Mouse (Mus musculus) limb, embryonic 15.5 days (tissue): ENCODE measurements around the gene Ctso. TPM values are rescaled to one million over a fixed set of nuclear protein-coding genes. Genes with fewer than 3 reads are reported as not detected.

ENCODE experiments used
- ATAC-seq: fragments of 200-750 bp; cut with Nextera tagmentation; 2 replicates; pipeline ENCODE4 v1.8.0; 2017; ENCODE audit warnings: low read depth, moderate TSS enrichment; ENCODE audit not compliant: insufficient number of reproducible peaks, low FRiP score, low TSS enrichment
- H3K27ac ChIP-seq: fragments of 300-500 bp; sonication (generic); 2 replicates; pipeline ENCODE4 v1.5.1; 2015; ENCODE audit warnings: moderate library complexity, mild to moderate bottlenecking, inconsistent platforms
- H3K27me3 ChIP-seq: fragments of 300-500 bp; sonication (generic); 2 replicates; pipeline ENCODE4 v1.6.1; 2015; ENCODE audit warnings: inconsistent platforms
- H3K36me3 ChIP-seq: fragments of 300-500 bp; sonication (generic); 2 replicates; pipeline ENCODE4 v1.6.1; 2015; ENCODE audit warnings: inconsistent platforms
- H3K4me1 ChIP-seq: fragments of 300-500 bp; sonication (generic); 2 replicates; pipeline ENCODE4 v1.6.1; 2015; ENCODE audit warnings: inconsistent platforms
- H3K4me2 ChIP-seq: fragments of 300-500 bp; sonication (generic); 2 replicates; pipeline ENCODE4 v1.6.1; 2015; ENCODE audit warnings: mild to moderate bottlenecking, inconsistent platforms
- H3K4me3 ChIP-seq: fragments of 300-500 bp; sonication (generic); 2 replicates; pipeline ENCODE4 v1.5.1; 2015; ENCODE audit warnings: mild to moderate bottlenecking, inconsistent platforms
- H3K9ac ChIP-seq: fragments of 300-500 bp; sonication (generic); 2 replicates; pipeline ENCODE4 v1.6.1; 2015; ENCODE audit warnings: inconsistent platforms
- H3K9me3 ChIP-seq: fragments of 300-500 bp; sonication (generic); 2 replicates; pipeline ENCODE4 v1.6.1; 2016; ENCODE audit warnings: inconsistent platforms
- WGBS: fragments of 180-500 bp; shearing (Covaris S2); methylation state at CpG from one replicate; pipeline ENCODE4 v1.1.7; 2015; 5-methylcytosine and 5-hydroxymethylcytosine counted together
- polyA plus RNA-seq: library from polyadenylated mRNA; unstranded; fragments of >200 nt; fragmentation: Nextera tagmentation; extraction: Ambion mirVana; gene quantifications from 2 replicates; pipeline ENCODE4 v1.2.1, GENCODE M21; 2015

Ctso gene
- polyA plus RNA-seq, 1 experiment from 2014 or later, result 12.1 TPM

- no peaks in the 10 kb centered on the region for H3K4me1 ChIP-seq
- H3K9ac ChIP-seq, result no peak overlapping the region
- no peak overlapping the region for H3K4me3 ChIP-seq
- no peaks in the 10 kb centered on the region for H3K27me3 ChIP-seq
- WGBS, result 50% methylated on average over 5 of the region's 5 CpGs
- H3K27ac ChIP-seq, result no peak overlapping the region
- ATAC-seq, result no peak
- no peaks in the 10 kb centered on the region for H3K9me3 ChIP-seq
- H3K36me3 ChIP-seq, result no peaks in the 10 kb centered on the region
- no peak overlapping the region for H3K4me2 ChIP-seq
These were observed 31.4 kb downstream of the Ctso start for GRCm38 (mm10) chr3:81963768-81964167.

DNA sequence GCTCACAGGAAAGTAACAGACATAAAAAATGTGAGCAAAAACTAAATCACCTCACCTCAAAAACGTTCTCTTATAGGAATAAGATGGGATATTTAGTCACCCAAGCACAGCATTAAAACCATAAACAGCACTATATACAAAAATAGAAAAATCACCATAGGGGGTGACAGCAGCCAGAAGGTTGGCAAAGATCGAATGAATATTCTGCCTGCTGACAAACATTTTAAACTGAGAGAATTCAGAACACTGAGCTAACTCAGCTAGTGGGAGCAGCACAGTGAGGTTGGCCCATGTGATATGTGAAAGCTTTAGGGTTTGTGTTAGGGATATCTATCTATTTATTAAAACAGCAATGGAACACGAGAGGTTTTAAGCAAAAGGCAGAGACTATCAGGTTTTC, 32.2 kb downstream of the Ctso start:
- no peaks in the 10 kb centered on the region for H3K9me3 ChIP-seq
- 63% methylated on average over 3 of the region's 3 CpGs for WGBS
- H3K4me1 ChIP-seq, result no peaks in the 10 kb centered on the region
- H3K27me3 ChIP-seq, result no peaks in the 10 kb centered on the region
- no peak overlapping the region for H3K4me3 ChIP-seq
- H3K9ac ChIP-seq, result no peak overlapping the region
- no peaks in the 10 kb centered on the region for H3K36me3 ChIP-seq
- no peak overlapping the region for H3K27ac ChIP-seq
- no peak overlapping the region for H3K4me2 ChIP-seq
- ATAC-seq, result no peak

GRCm38 (mm10) chr3:81975607-81976006, 43.2 kb downstream of the Ctso start:
- 36% methylated on average over 4 of the region's 4 CpGs for WGBS
- H3K4me3 ChIP-seq, result no peak overlapping the region
- ATAC-seq, result no peak

GRCm38 (mm10) chr3:81976102-81976501, 43.7 kb downstream of the Ctso start, which contains the start of gene Tdo2:
Gene Tdo2, minus strand, starts transcription at chr3:81976202.
- Histone ChIP-seq H3K36me3 (no peaks in the 10 kb centered on the region), H3K4me3 (no peak within 1 kb of the TSS), H3K4me1 (no peaks in the 10 kb centered on the region), H3K27me3 (no peaks in the 10 kb centered on the region), H3K9ac (no peak within 1 kb of the TSS), H3K4me2 (no peak within 1 kb of the TSS), H3K9me3 (no peaks in the 10 kb centered on the region), H3K27ac (no peak within 1 kb of the TSS)
- no peak for ATAC-seq

More at GRCm38 (mm10) chr3:81975607-81976006, 43.2 kb downstream of the Ctso start:
- no peak overlapping the region for H3K9ac ChIP-seq
- H3K4me1 ChIP-seq, result no peaks in the 10 kb centered on the region
- no peaks in the 10 kb centered on the region for H3K9me3 ChIP-seq
- no peak overlapping the region for H3K27ac ChIP-seq
- H3K4me2 ChIP-seq, result no peak overlapping the region
- no peaks in the 10 kb centered on the region for H3K36me3 ChIP-seq
- no peaks in the 10 kb centered on the region for H3K27me3 ChIP-seq

- no peak overlapping the region for H3K27ac ChIP-seq
- no peaks in the 10 kb centered on the region for H3K27me3 ChIP-seq
- no peak overlapping the region for H3K4me3 ChIP-seq
- no peaks in the 10 kb centered on the region for H3K9me3 ChIP-seq
- WGBS, result 86% methylated on average over 5 of the region's 5 CpGs
- H3K4me2 ChIP-seq, result no peak overlapping the region
- H3K4me1 ChIP-seq, result no peaks in the 10 kb centered on the region
- no peaks in the 10 kb centered on the region for H3K36me3 ChIP-seq
- no peak overlapping the region for H3K9ac ChIP-seq
- ATAC-seq, result no peak
These were observed 49.2 kb downstream of the Ctso start for GRCm38 (mm10) chr3:81981576-81981975.

- Histone ChIP-seq H3K9me3 (no peaks in the 10 kb centered on the region), H3K36me3 (no peaks in the 10 kb centered on the region), H3K4me2 (no peak within 1 kb of the TSS), H3K27ac (no peak within 1 kb of the TSS), H3K9ac (no peak within 1 kb of the TSS), H3K27me3 (no peaks in the 10 kb centered on the region), H3K4me3 (no peak within 1 kb of the TSS), H3K4me1 (no peaks in the 10 kb centered on the region)
- no peak for ATAC-seq
- 82% methylated on average over 5 of the region's 5 CpGs for WGBS
These were observed 49.6 kb downstream of the Ctso start, which contains the start of gene Asic5 for GRCm38 (mm10) chr3:81981990-81982389. Gene Asic5, plus strand, starts transcription at chr3:81982290.

GRCm38 (mm10) chr3:81983120-81983895, 50.9 kb downstream of the Ctso start:
- WGBS, result 79% methylated on average over 8 of the region's 8 CpGs
- no peak overlapping the region for H3K4me3 ChIP-seq
- H3K36me3 ChIP-seq, result no peaks in the 10 kb centered on the region
- no peaks in the 10 kb centered on the region for H3K27me3 ChIP-seq
- H3K27ac ChIP-seq, result no peak overlapping the region
- no peak for ATAC-seq
- no peak overlapping the region for H3K9ac ChIP-seq
- H3K4me1 ChIP-seq, result no peaks in the 10 kb centered on the region
- no peaks in the 10 kb centered on the region for H3K9me3 ChIP-seq
- H3K4me2 ChIP-seq, result no peak overlapping the region

- Histone ChIP-seq H3K27ac (no peak overlapping the region), H3K9me3 (no peaks in the 10 kb centered on the region), H3K4me3 (no peak overlapping the region), H3K4me2 (no peak overlapping the region), H3K9ac (no peak overlapping the region), H3K27me3 (no peaks in the 10 kb centered on the region), H3K4me1 (no peaks in the 10 kb centered on the region), H3K36me3 (no peaks in the 10 kb centered on the region)
- WGBS, result 70% methylated on average over 1 of the region's 1 CpGs
- no peak for ATAC-seq
These were observed 52.7 kb downstream of the Ctso start for GRCm38 (mm10) chr3:81985100-81985499.

GRCm38 (mm10) chr3:81986103-81986502, 53.7 kb downstream of the Ctso start:
- no peak overlapping the region for H3K4me3 ChIP-seq
- H3K4me1 ChIP-seq, result no peaks in the 10 kb centered on the region
- no peak overlapping the region for H3K4me2 ChIP-seq
- ATAC-seq, result no peak
- no peaks in the 10 kb centered on the region for H3K36me3 ChIP-seq
- H3K27me3 ChIP-seq, result no peaks in the 10 kb centered on the region
- no peak overlapping the region for H3K9ac ChIP-seq
- H3K27ac ChIP-seq, result no peak overlapping the region
- WGBS, result 93% methylated on average over 2 of the region's 2 CpGs
- H3K9me3 ChIP-seq, result no peaks in the 10 kb centered on the region

- Histone ChIP-seq H3K9me3 (no peaks in the 10 kb centered on the region), H3K4me3 (no peak overlapping the region), H3K27me3 (no peaks in the 10 kb centered on the region), H3K4me1 (no peaks in the 10 kb centered on the region), H3K4me2 (no peak overlapping the region), H3K27ac (no peak overlapping the region), H3K9ac (no peak overlapping the region), H3K36me3 (no peaks in the 10 kb centered on the region)
- 68% methylated on average over 3 of the region's 3 CpGs for WGBS
- ATAC-seq, result no peak
These were observed 55.2 kb downstream of the Ctso start for GRCm38 (mm10) chr3:81987628-81988027.

GRCm38 (mm10) chr3:81989692-81990141, 57.3 kb downstream of the Ctso start:
- no peaks in the 10 kb centered on the region for H3K4me1 ChIP-seq
- no peak overlapping the region for H3K9ac ChIP-seq
- no peaks in the 10 kb centered on the region for H3K9me3 ChIP-seq
- no peak for ATAC-seq
- no peak overlapping the region for H3K4me3 ChIP-seq
- H3K27me3 ChIP-seq, result no peaks in the 10 kb centered on the region
- no peak overlapping the region for H3K27ac ChIP-seq
- no peaks in the 10 kb centered on the region for H3K36me3 ChIP-seq
- no peak overlapping the region for H3K4me2 ChIP-seq
- 23% methylated on average over 2 of the region's 2 CpGs for WGBS

DNA sequence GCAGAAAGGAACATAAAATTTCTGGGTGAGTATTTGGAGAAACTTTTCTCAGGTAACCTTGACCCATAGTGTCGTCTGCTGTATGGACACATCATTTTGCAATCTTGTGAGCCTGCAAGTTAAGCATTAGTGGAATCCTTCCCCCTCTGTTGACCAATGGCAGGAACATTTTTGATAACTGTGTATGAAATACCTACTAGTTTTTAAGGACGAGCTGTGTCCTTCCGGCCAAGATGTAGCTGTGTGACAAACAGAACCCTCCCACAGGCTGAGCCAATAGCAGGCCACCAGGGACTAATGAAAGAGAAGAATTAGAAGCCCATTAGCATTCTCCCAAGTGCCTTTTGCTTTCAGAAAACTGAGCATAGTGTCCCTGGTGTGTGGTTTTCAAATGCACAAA, 58.1 kb downstream of the Ctso start:
- H3K27ac ChIP-seq, result no peak overlapping the region
- H3K4me1 ChIP-seq, result no peaks in the 10 kb centered on the region
- no peaks in the 10 kb centered on the region for H3K36me3 ChIP-seq
- no peak overlapping the region for H3K4me3 ChIP-seq
- H3K9ac ChIP-seq, result no peak overlapping the region
- H3K9me3 ChIP-seq, result no peaks in the 10 kb centered on the region
- no peaks in the 10 kb centered on the region for H3K27me3 ChIP-seq
- 68% methylated on average over 3 of the region's 3 CpGs for WGBS
- no peak overlapping the region for H3K4me2 ChIP-seq
- no peak for ATAC-seq
